Mouse (Mus musculus) olfactory bulb, adult 2 months (tissue): ENCODE measurements around the gene Phf7.

Source experiments
- CTCF ChIP-seq: fragments of 200-500 bp; IDR thresholded peaks from 2 replicates; pipeline ENCODE4 v1.5.1; 2012; ENCODE audit warnings: low read depth, mild to moderate bottlenecking, low read length, moderate library complexity; ENCODE audit not compliant: insufficient read depth
- POLR2A ChIP-seq: fragments of 200-500 bp; IDR thresholded peaks from 2 replicates; pipeline ENCODE4 v1.6.1; 2012; ENCODE audit warnings: mild to moderate bottlenecking, low read depth, low read length, moderate library complexity; ENCODE audit not compliant: insufficient read depth

- no peak for TF ChIP-seq CTCF
- no peak for TF ChIP-seq POLR2A
Measured at GRCm38 (mm10) chr14:31233070-31233995, 17.8 kb downstream of the Phf7 start.
